Mouse (Mus musculus) stomach, embryonic 16.5 days (tissue): ENCODE data around the gene Srebf1. TPM values are rescaled to one million over a fixed set of nuclear protein-coding genes. Genes with fewer than 3 reads are reported as not detected.

ENCODE experiments used
- ATAC-seq: fragments of 200-750 bp; cut with Nextera tagmentation; 2 replicates; pipeline ENCODE4 v1.8.0; 2017; ENCODE audit warnings: moderate number of reproducible peaks, moderate TSS enrichment; ENCODE audit not compliant: insufficient read depth, low FRiP score
- H3K27ac ChIP-seq: fragments of 300-500 bp; sonication (generic); 2 replicates; pipeline ENCODE4 v1.5.1; 2014; ENCODE audit warnings: low read length
- H3K27me3 ChIP-seq: fragments of 300-500 bp; sonication (generic); 2 replicates; pipeline ENCODE4 v1.6.1; 2014; ENCODE audit warnings: low read length, control low read depth, mixed read lengths; ENCODE audit not compliant: control insufficient read depth, insufficient read depth
- H3K36me3 ChIP-seq: fragments of 300-500 bp; sonication (generic); 2 replicates; pipeline ENCODE4 v1.6.1; 2014; ENCODE audit warnings: low read length; ENCODE audit not compliant: control insufficient read depth, insufficient read depth
- H3K4me1 ChIP-seq: fragments of 300-500 bp; sonication (generic); 2 replicates; pipeline ENCODE4 v1.6.1; 2014; ENCODE audit warnings: low read length, control low read depth, mixed read lengths; ENCODE audit not compliant: control insufficient read depth, insufficient read depth
- H3K4me2 ChIP-seq: fragments of 300-500 bp; sonication (generic); 2 replicates; pipeline ENCODE4 v1.6.1; 2014; ENCODE audit warnings: low read depth, low read length, mixed read lengths
- H3K4me3 ChIP-seq: fragments of 300-500 bp; sonication (generic); replicated peaks from 2 replicates; pipeline ENCODE4 v1.5.1; 2014; ENCODE audit warnings: mild to moderate bottlenecking, low read length
- H3K9ac ChIP-seq: fragments of 300-500 bp; sonication (generic); 2 replicates; pipeline ENCODE4 v1.6.1; 2014; ENCODE audit warnings: low read length
- H3K9me3 ChIP-seq: fragments of 300-500 bp; sonication (generic); replicated peaks from 2 replicates; pipeline ENCODE4 v1.6.1; 2016; ENCODE audit warnings: low read length, control low read depth; ENCODE audit not compliant: control insufficient read depth
- WGBS: fragments of 180-500 bp; shearing (Covaris S2); extraction: QIAGEN DNeasy Blood & Tissue Kit; methylation state at CpG from one replicate; pipeline ENCODE4 v1.1.7; 2014; 5-methylcytosine and 5-hydroxymethylcytosine counted together
- polyA plus RNA-seq: library from polyadenylated mRNA; unstranded; fragments of >200 nt; fragmentation: Nextera tagmentation; extraction: Ambion mirVana; gene quantifications from 2 replicates; pipeline ENCODE4 v1.2.1, GENCODE M21; 2015

Gene Srebf1
- polyA plus RNA-seq, 1 experiment from 2014 or later: 63.4 TPM

- Histone ChIP-seq H3K27me3 (no peaks in the 10 kb centered on the region), H3K4me1 (peaks cover 8% of the 10 kb centered on the region; the same call in 1 of the 2 replicates), H3K9me3 (no peaks in the 10 kb centered on the region), H3K4me2 (no peak overlapping the region), H3K4me3 (no peak overlapping the region), H3K36me3 (no peaks in the 10 kb centered on the region), H3K9ac (no peak overlapping the region), H3K27ac (no peak overlapping the region)
- no peak for ATAC-seq
- 79% methylated on average over 3 of the region's 3 CpGs for WGBS
Measured at GRCm38 (mm10) chr11:60255639-60256038, 33.3 kb upstream of the Srebf1 start.

DNA sequence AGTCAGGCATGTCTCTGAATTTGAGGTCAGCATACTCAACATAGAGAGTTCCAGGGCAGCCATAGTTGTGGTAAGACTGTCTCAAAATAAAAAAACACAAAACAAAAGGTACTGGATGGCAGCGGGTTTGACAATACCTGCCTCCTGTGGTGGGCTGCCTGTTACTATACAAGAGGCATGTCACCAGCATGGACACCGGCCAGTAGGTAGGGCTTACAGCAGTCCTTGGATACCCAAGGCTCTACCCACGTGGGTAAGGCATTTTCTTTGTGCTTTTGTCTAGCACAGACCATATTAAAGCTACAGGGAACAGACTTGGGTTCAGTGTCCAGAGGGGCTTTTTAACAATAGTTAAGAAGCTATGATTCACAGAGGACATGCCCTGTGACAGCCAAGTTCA lies 32.8 kb upstream of the Srebf1 start:
- Histone ChIP-seq H3K9me3 (no peaks in the 10 kb centered on the region), H3K4me3 (no peak overlapping the region), H3K36me3 (no peaks in the 10 kb centered on the region), H3K27ac (no peak overlapping the region), H3K4me1 (peaks cover 8% of the 10 kb centered on the region; the same call in 1 of the 2 replicates), H3K27me3 (no peaks in the 10 kb centered on the region), H3K4me2 (no peak overlapping the region), H3K9ac (no peak overlapping the region)
- no peak for ATAC-seq
- WGBS: 76% methylated on average over 3 of the region's 3 CpGs

DNA sequence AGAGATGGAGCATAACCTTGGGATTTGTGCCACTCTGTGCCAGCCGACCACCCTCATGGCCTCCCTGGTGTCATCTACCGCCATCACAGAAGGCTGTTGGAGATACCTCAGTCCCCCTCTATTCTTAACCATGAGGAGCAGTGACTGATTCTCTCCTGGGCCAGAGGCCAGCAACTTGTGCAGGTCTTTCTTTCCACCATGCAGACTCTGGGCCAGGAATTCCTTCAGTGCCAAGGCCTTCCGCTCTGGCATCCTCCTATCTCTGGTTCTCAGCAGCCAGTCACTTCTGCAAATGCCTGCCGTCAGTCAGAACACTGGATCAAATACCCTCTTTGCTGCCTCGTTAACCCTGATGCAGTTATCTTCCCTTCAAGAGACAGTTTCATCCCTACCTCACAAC lies 31.9 kb upstream of the Srebf1 start:
- 88% methylated on average over 5 of the region's 5 CpGs for WGBS
- H3K36me3 ChIP-seq: no peaks in the 10 kb centered on the region
- peaks cover 8% of the 10 kb centered on the region; the same call in 1 of the 2 replicates for H3K4me1 ChIP-seq
- H3K4me2 ChIP-seq: no peak overlapping the region
- H3K9ac ChIP-seq: no peak overlapping the region
- no peak overlapping the region for H3K27ac ChIP-seq
- no peaks in the 10 kb centered on the region for H3K9me3 ChIP-seq
- no peak overlapping the region for H3K4me3 ChIP-seq
- H3K27me3 ChIP-seq: no peaks in the 10 kb centered on the region
- no peak for ATAC-seq

DNA sequence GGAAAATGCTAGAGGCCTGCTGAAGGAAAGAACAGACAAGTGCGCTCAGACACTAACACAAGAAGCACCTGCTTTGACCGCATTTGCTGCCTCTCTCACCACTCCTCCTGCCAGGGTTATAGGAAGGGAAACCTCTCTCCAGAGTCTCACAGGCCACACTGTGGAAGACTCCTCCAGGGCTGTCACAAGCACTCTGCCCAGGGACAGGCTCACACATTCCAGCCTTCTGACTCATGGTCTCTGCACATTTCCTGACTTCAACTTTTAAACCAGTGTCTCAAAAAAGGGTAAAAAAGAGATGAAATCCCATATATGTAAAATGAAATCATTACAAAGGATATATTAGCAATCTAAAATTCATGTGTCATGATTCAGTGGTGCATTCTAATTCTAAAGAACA lies 31.2 kb upstream of the Srebf1 start:
- Histone ChIP-seq H3K27ac (no peak overlapping the region), H3K27me3 (no peaks in the 10 kb centered on the region), H3K4me2 (no peak overlapping the region), H3K36me3 (no peaks in the 10 kb centered on the region), H3K4me1 (peaks cover 10% of the 10 kb centered on the region; the same call in 1 of the 2 replicates), H3K9ac (no peak overlapping the region), H3K9me3 (no peaks in the 10 kb centered on the region), H3K4me3 (no peak overlapping the region)
- ATAC-seq: no peak
- 83% methylated on average over 2 of the region's 2 CpGs for WGBS

DNA sequence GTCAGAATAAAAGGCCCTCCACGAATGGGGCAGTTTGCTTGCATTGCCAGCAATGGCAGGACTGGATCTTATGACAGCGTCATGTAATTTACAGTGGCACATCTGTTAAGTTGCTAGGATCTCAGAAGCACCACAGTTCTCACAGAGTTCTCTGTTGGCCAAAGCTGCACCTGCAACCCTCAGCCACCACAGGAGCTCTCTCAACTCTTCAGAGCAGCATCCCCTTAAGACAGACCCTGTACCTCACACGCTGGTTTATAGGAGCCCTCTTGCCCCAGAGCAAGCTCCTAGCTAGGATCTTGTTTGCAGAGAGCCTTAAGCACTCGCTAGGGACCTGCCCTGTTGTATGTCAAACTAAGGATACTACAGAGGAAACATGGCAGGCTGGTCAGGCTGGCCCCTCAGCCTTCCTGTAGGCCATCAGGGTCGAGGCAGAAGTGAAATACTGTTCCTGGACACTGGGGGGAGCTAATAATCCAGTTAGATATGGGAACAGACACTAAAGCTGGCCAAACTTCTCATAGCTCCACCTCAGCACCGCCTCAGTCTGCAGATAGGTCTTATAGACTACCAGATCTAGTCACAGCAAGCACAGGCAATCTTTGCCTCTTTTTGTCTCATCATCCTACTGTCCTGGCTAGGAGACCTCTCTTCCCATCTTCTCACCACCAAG lies 28.7 kb upstream of the Srebf1 start:
- Histone ChIP-seq H3K9me3 (no peaks in the 10 kb centered on the region), H3K4me1 (peaks cover 6% of the 10 kb centered on the region; the same call in 1 of the 2 replicates), H3K27me3 (no peaks in the 10 kb centered on the region), H3K9ac (no peak overlapping the region), H3K4me2 (no peak overlapping the region), H3K4me3 (no peak overlapping the region), H3K27ac (no peak overlapping the region), H3K36me3 (no peaks in the 10 kb centered on the region)
- ATAC-seq: no peak
- 58% methylated on average over 6 of the region's 6 CpGs for WGBS

GRCm38 (mm10) chr11:60249885-60250284 lies 27.5 kb upstream of the Srebf1 start:
- no peak overlapping the region for H3K4me2 ChIP-seq
- H3K27ac ChIP-seq: no peak overlapping the region
- no peak overlapping the region for H3K4me3 ChIP-seq
- no peak overlapping the region for H3K9ac ChIP-seq
- no peaks in the 10 kb centered on the region for H3K36me3 ChIP-seq
- no peak for ATAC-seq
- H3K27me3 ChIP-seq: no peaks in the 10 kb centered on the region
- 0 out of 2 replicates have a peak, but pooled peaks cover 3% of the 10 kb centered on the region for H3K4me1 ChIP-seq
- H3K9me3 ChIP-seq: no peaks in the 10 kb centered on the region
- WGBS: 84% methylated on average over 2 of the region's 2 CpGs

- H3K9me3 ChIP-seq: no peaks in the 10 kb centered on the region
- 0 out of 2 replicates have a peak overlapping the region, but pooled peaks have one; percentile 9 for H3K27ac ChIP-seq
- no peak overlapping the region for H3K9ac ChIP-seq
- 0 out of 2 replicates have a peak, but pooled peaks cover 3% of the 10 kb centered on the region for H3K4me1 ChIP-seq
- H3K27me3 ChIP-seq: no peaks in the 10 kb centered on the region
- no peaks in the 10 kb centered on the region for H3K36me3 ChIP-seq
- 43% methylated on average over 13 of the region's 13 CpGs for WGBS
- H3K4me2 ChIP-seq: no peak overlapping the region
- H3K4me3 ChIP-seq: no peak overlapping the region
- no peak for ATAC-seq
Measured at GRCm38 (mm10) chr11:60248596-60249404, 26.4 kb upstream of the Srebf1 start.

DNA sequence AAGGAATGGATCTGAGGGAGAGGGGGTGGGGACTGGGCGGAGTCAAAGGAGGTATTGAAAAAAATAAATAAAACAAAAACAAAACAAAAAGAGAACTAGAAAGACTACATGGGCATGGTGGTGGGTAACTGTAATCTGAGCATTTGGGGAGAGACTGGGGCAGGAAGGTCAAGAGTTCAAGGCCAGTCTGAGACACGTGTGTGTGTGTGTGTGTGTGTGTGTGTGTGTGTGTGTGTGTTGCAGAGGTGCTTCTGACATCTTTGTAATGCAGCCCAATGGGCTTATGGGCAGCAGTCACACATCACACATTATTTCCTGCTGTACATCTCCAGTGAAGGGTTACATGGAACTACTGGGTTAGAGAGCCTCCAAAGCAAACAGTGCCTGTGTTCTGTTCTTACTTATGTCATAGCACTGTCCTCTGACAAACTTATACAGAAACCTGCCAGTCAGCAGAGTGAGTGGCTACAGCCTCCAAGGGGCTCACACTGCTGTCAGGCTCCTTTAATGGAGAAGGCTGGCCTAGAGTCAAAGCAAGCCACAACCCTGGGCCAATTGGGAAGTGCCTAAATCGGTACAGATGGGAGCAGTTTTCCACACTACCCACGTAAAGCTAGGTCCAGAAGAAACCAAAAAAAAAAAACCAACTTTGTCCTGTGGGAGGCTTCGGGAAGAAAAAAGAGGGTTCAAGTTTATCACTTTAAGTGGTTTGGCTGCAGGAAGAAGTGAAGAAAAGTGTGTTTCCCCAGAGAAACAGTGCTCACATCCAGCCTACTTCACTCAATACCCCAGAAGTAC lies 25.6 kb upstream of the Srebf1 start:
- H3K9ac ChIP-seq: no peak overlapping the region
- H3K27me3 ChIP-seq: no peaks in the 10 kb centered on the region
- no peak overlapping the region for H3K27ac ChIP-seq
- no peak overlapping the region for H3K4me3 ChIP-seq
- no peak for ATAC-seq
- no peaks in the 10 kb centered on the region; the same call in 1 of the 2 replicates for H3K36me3 ChIP-seq
- 0 out of 2 replicates have a peak, but pooled peaks cover 3% of the 10 kb centered on the region for H3K4me1 ChIP-seq
- no peaks in the 10 kb centered on the region for H3K9me3 ChIP-seq
- WGBS: 53% methylated on average over 5 of the region's 5 CpGs
- H3K4me2 ChIP-seq: no peak overlapping the region
